13 mouse cellular contexts compared by ENCODE assay signal in the genomic region with DNA sequence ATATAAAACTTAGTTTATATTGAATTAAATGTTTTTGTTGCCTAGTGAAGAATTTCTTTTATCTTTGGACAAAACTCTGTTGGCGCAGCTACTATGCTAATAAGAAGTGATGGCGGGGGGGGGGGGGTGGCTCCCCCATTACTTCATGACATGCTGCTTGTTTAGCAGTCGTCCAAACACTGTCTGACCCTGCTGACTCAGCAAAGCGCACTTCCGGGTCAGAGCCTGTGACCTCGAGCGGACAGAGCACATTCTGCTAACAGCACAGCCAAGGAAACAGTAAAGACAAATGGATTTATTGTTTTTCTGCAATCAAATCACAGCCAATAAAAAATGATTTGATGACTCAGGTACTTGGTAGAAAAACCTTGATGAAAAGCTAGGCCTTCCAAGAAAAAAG.
DNase-seq lines count a peak whose midpoint lies in the region; ATAC-seq and TF ChIP-seq lines count a peak whose summit lies in the region.
"Had no signal": no experiment of that assay in that cellular context is flagged by ENCODE, and none has a peak within 500 bp of the region (broad histone marks: within the 10 kb centered on the region; RNA-seq: fewer than 3 reads in every experiment).

No protein-coding gene starts in this region.

- no peaks in the 10 kb centered on the region for H3K36me3 ChIP-seq in lung, embryonic 16.5 days (ENCODE audit: control insufficient read depth, insufficient read depth, low read length)
- H3K36me3 ChIP-seq: liver, embryonic 13.5 days had no signal

- no peaks in the 10 kb centered on the region for H3K4me1 ChIP-seq in lung, embryonic 16.5 days (replicated peaks; ENCODE audit: control insufficient read depth, insufficient read depth, low read length)
- H3K4me1 ChIP-seq in lung, adult 2 months (ENCODE audit: control insufficient read depth, insufficient read depth, low read length) = no peaks in the 10 kb centered on the region
- H3K4me1 ChIP-seq: liver, embryonic 13.5 days had no signal

- no peak for DNase-seq in lung, adult 2 months
- peak; percentile 76 for DNase-seq in adrenal gland, postnatal 14 days
- peak; percentile 52 for DNase-seq in embryo, embryonic 9.5 days (ENCODE audit: extremely low spot score)
- peak; percentile 63 for DNase-seq in retina, embryonic 14.5 days (ENCODE audit: low spot score)
- DNase-seq in gastrocnemius, adult 2 months = no peak
- DNase-seq in layer of hippocampus, adult 8-10 months (ENCODE audit: low spot score in 2 of 2) = no peak
- DNase-seq: cerebellum, postnatal 14 days; heart, adult 18-20 months; heart, postnatal 10 days; liver, embryonic 13.5 days; thymus, adult 2 months had no signal

- TF ChIP-seq POLR2A in lung, adult 2 months (IDR thresholded peaks at IDR 0.05; ENCODE audit: borderline replicate concordance, extremely low read depth, low read depth, low read length) = no peak

- intact Hi-C loops in gastrocnemius, adult 2 months (cut with DNase I) = no loop called here

- no peak overlapping the region for H3K9ac ChIP-seq in lung, embryonic 16.5 days (ENCODE audit: low read length)
- H3K9ac ChIP-seq: liver, embryonic 13.5 days had no signal

- peak; percentile 56 for ATAC-seq in lung, embryonic 16.5 days (ENCODE audit: low read depth)
- ATAC-seq: hindbrain, postnatal 0 days had no signal

- H3K4me3 ChIP-seq in lung, embryonic 16.5 days (ENCODE audit: low read length) = no peak overlapping the region
- no peak overlapping the region for H3K4me3 ChIP-seq in lung, adult 2 months (replicated peaks; ENCODE audit: extremely low read depth, low read depth, low read length)
- no peak overlapping the region for H3K4me3 ChIP-seq in gastrocnemius, adult 2 months
- H3K4me3 ChIP-seq: liver, embryonic 13.5 days had no signal

- no peaks in the 10 kb centered on the region for H3K27me3 ChIP-seq in lung, embryonic 16.5 days (ENCODE audit: control insufficient read depth, insufficient read depth, low read depth, low read length)
- H3K27me3 ChIP-seq: liver, embryonic 13.5 days had no signal

- H3K9me3 ChIP-seq in lung, embryonic 16.5 days (ENCODE audit: control insufficient read depth, low read length) = no peaks in the 10 kb centered on the region
- H3K9me3 ChIP-seq: liver, embryonic 13.5 days had no signal

- H3K4me2 ChIP-seq in lung, embryonic 16.5 days (ENCODE audit: low read depth, low read length) = no peak overlapping the region
- H3K4me2 ChIP-seq: liver, embryonic 13.5 days had no signal

- H3K27ac ChIP-seq in lung, embryonic 16.5 days (ENCODE audit: low read length) = no peak overlapping the region
- H3K27ac ChIP-seq in gastrocnemius, adult 2 months = no peak overlapping the region
- H3K27ac ChIP-seq: hindbrain, postnatal 0 days; liver, embryonic 13.5 days had no signal

- WGBS in lung, embryonic 16.5 days = 40% methylated on average over 7 of the region's 7 CpGs
- WGBS in lung, adult 2 months = 53% methylated on average over 7 of the region's 7 CpGs

- TF ChIP-seq CTCF in lung, adult 2 months (IDR thresholded peaks at IDR 0.05; ENCODE audit: insufficient read depth, low read length) = no peak
- TF ChIP-seq CTCF in gastrocnemius, adult 2 months (IDR thresholded peaks at IDR 0.05) = no peak

Comparison
In these comparisons a context has a peak if more than half of its experiments do, and no peak if none do; other contexts are left out.
1. DNase-seq: peak in adrenal gland, postnatal 14 days (single experiment), embryo, embryonic 9.5 days (single experiment) and retina, embryonic 14.5 days (single experiment); none in lung, adult 2 months (single experiment), gastrocnemius, adult 2 months (single experiment) and layer of hippocampus, adult 8-10 months (0 of 2).